Mouse (Mus musculus) ES-E14 (cell line): ENCODE measurements around the gene Slc38a7.

Experiments used
- HCFC1 ChIP-seq: IDR thresholded peaks from 2 replicates; pipeline ENCODE4 v1.6.1; 2012; ENCODE audit warnings: low read length, inconsistent platforms, borderline replicate concordance; ENCODE audit not compliant: insufficient read depth
- MAFK ChIP-seq: IDR thresholded peaks from 2 replicates; pipeline ENCODE4 v1.6.1; 2014; ENCODE audit warnings: mild to moderate bottlenecking, low read depth, low read length, inconsistent platforms; ENCODE audit not compliant: insufficient read depth
- ZC3H11A ChIP-seq: IDR thresholded peaks from 2 replicates; pipeline ENCODE4 v1.6.1; 2012; ENCODE audit warnings: low read depth, mild to moderate bottlenecking, inconsistent platforms, low read length, borderline replicate concordance

DNA sequence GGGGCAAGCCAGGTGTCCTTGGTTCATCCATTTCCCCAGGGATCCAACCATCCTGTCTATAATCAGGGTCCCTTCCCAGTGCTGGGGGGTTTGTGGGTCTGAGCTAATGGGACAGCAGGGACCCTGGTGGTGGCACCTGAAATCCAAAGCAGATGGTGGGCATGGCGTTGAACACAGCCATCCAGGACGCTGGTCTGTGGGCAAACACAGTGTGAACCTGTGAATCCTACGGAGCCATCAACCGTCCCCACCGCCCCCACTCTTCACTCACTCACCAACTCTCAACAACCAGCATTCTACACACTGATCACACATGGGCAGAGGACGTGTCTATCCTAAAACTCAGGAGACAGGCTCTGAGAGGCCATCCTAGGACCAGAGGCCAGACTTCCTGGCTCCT, 9.4 kb downstream of the Slc38a7 start:
- TF ChIP-seq HCFC1: no peak
- TF ChIP-seq ZC3H11A: no peak
- TF ChIP-seq MAFK: no peak
